Mouse (Mus musculus) heart, embryonic 13.5 days (tissue): ENCODE data around the gene 4930432M17Rik. TPM values are rescaled to one million over a fixed set of nuclear protein-coding genes. Genes with fewer than 3 reads are reported as not detected.

Experiments used
- ATAC-seq: fragments of 200-750 bp; cut with Nextera tagmentation; 2 replicates; pipeline ENCODE4 v1.8.0; 2017; ENCODE audit warnings: moderate TSS enrichment; ENCODE audit not compliant: insufficient number of reproducible peaks, low FRiP score, low TSS enrichment; ENCODE audit errors: extremely low read depth
- H3K27ac ChIP-seq: fragments of 300-500 bp; sonication (generic); replicated peaks from 2 replicates; pipeline ENCODE4 v1.5.1; 2015; ENCODE audit warnings: moderate library complexity, mild to moderate bottlenecking, inconsistent platforms
- H3K27me3 ChIP-seq: fragments of 300-500 bp; sonication (generic); replicated peaks from 2 replicates; pipeline ENCODE4 v1.6.1; 2015; ENCODE audit warnings: mild to moderate bottlenecking, inconsistent platforms
- H3K36me3 ChIP-seq: fragments of 300-500 bp; sonication (generic); 2 replicates; pipeline ENCODE4 v1.6.1; 2015; ENCODE audit warnings: mild to moderate bottlenecking, inconsistent platforms
- H3K4me1 ChIP-seq: fragments of 300-500 bp; sonication (generic); 2 replicates; pipeline ENCODE4 v1.6.1; 2015; ENCODE audit warnings: inconsistent platforms
- H3K4me2 ChIP-seq: fragments of 300-500 bp; sonication (generic); 2 replicates; pipeline ENCODE4 v1.6.1; 2015; ENCODE audit warnings: inconsistent platforms, mild to moderate bottlenecking, moderate library complexity
- H3K4me3 ChIP-seq: fragments of 300-500 bp; sonication (generic); 2 replicates; pipeline ENCODE4 v1.5.1; 2015; ENCODE audit warnings: moderate library complexity, mild to moderate bottlenecking, inconsistent platforms
- H3K9ac ChIP-seq: fragments of 300-500 bp; sonication (generic); 2 replicates; pipeline ENCODE4 v1.6.1; 2015; ENCODE audit warnings: inconsistent platforms, mild to moderate bottlenecking, moderate library complexity
- H3K9me3 ChIP-seq: fragments of 300-500 bp; sonication (generic); 2 replicates; pipeline ENCODE4 v1.6.1; 2016; ENCODE audit warnings: inconsistent platforms
- WGBS: fragments of 180-500 bp; shearing (Covaris S2); methylation state at CpG from one replicate; pipeline ENCODE4 v1.1.7; 2015; ENCODE audit warnings: mixed read lengths; 5-methylcytosine and 5-hydroxymethylcytosine counted together
- polyA plus RNA-seq: library from polyadenylated mRNA; unstranded; fragments of >200 nt; fragmentation: Nextera tagmentation; extraction: Ambion mirVana; gene quantifications from 2 replicates; pipeline ENCODE4 v1.2.1, GENCODE M21; 2015

Gene 4930432M17Rik
- polyA plus RNA-seq, 1 experiment from 2014 or later, result not detected

- H3K9me3 ChIP-seq, result no peaks in the 10 kb centered on the region
- peaks cover 13% of the 10 kb centered on the region for H3K27me3 ChIP-seq
- WGBS, result 67% methylated on average over 7 of the region's 7 CpGs
- H3K9ac ChIP-seq, result 0 out of 2 replicates have a peak overlapping the region, but pooled peaks have one; percentile 20
- no peak overlapping the region for H3K4me2 ChIP-seq
- no peak for ATAC-seq
- H3K36me3 ChIP-seq, result no peaks in the 10 kb centered on the region
- peaks cover 34% of the 10 kb centered on the region for H3K4me1 ChIP-seq
- H3K27ac ChIP-seq, result no peak overlapping the region
- H3K4me3 ChIP-seq, result no peak overlapping the region
These were observed 51.1 kb downstream of the 4930432M17Rik start for GRCm38 (mm10) chr3:121721691-121722070.

- no peaks in the 10 kb centered on the region for H3K36me3 ChIP-seq
- no peaks in the 10 kb centered on the region for H3K9me3 ChIP-seq
- H3K27me3 ChIP-seq, result peaks cover 13% of the 10 kb centered on the region
- peak within 1 kb of the TSS; percentile 83 for H3K9ac ChIP-seq
- peak within 1 kb of the TSS; percentile 89 for H3K4me2 ChIP-seq
- H3K4me3 ChIP-seq, result peak within 1 kb of the TSS; percentile 74
- H3K4me1 ChIP-seq, result peaks cover 34% of the 10 kb centered on the region
- peak within 1 kb of the TSS; percentile 71 for H3K27ac ChIP-seq
- ATAC-seq, result peak; percentile 77
- WGBS, result under 1% methylated on average over 71 of the region's 73 CpGs
These were observed 52.6 kb downstream of the 4930432M17Rik start, which contains the start of gene F3 for GRCm38 (mm10) chr3:121722971-121723844. F3 (plus strand) TSS chr3:121723537.

GRCm38 (mm10) chr3:121723968-121724524, 53.5 kb downstream of the 4930432M17Rik start:
- ATAC-seq, result no peak
- Histone ChIP-seq H3K4me1 (peaks cover 34% of the 10 kb centered on the region), H3K9me3 (no peaks in the 10 kb centered on the region), H3K27ac (peak overlapping the region; percentile 71; the same call in 1 of the 2 replicates), H3K4me2 (peak overlapping the region; percentile 89), H3K27me3 (peaks cover 13% of the 10 kb centered on the region), H3K36me3 (no peaks in the 10 kb centered on the region), H3K4me3 (peak overlapping the region; percentile 74), H3K9ac (peak overlapping the region; percentile 83)
- WGBS, result 5% methylated on average over 20 of the region's 20 CpGs

- Histone ChIP-seq H3K27ac (no peak overlapping the region), H3K9ac (peak overlapping the region; percentile 83), H3K4me3 (peak overlapping the region; percentile 74), H3K4me2 (peak overlapping the region; percentile 89), H3K27me3 (peaks cover 13% of the 10 kb centered on the region), H3K36me3 (no peaks in the 10 kb centered on the region), H3K4me1 (peaks cover 34% of the 10 kb centered on the region), H3K9me3 (no peaks in the 10 kb centered on the region)
- ATAC-seq, result no peak
- WGBS, result 31% methylated on average over 12 of the region's 12 CpGs
These were observed 54.0 kb downstream of the 4930432M17Rik start for GRCm38 (mm10) chr3:121724553-121724952.

- H3K27ac ChIP-seq, result no peak overlapping the region
- peaks cover 10% of the 10 kb centered on the region for H3K36me3 ChIP-seq
- 67% methylated on average over 10 of the region's 10 CpGs for WGBS
- H3K4me3 ChIP-seq, result no peak overlapping the region
- H3K4me2 ChIP-seq, result 0 out of 2 replicates have a peak overlapping the region, but pooled peaks have one; percentile 89
- no peaks in the 10 kb centered on the region for H3K9me3 ChIP-seq
- no peak overlapping the region for H3K9ac ChIP-seq
- ATAC-seq, result no peak
- H3K27me3 ChIP-seq, result peaks cover 13% of the 10 kb centered on the region; the same call in 1 of the 2 replicates
- peaks cover 34% of the 10 kb centered on the region for H3K4me1 ChIP-seq
These were observed 55.1 kb downstream of the 4930432M17Rik start for GRCm38 (mm10) chr3:121725651-121726050.

GRCm38 (mm10) chr3:121729678-121730077, 59.1 kb downstream of the 4930432M17Rik start:
- no peaks in the 10 kb centered on the region for H3K27me3 ChIP-seq
- H3K4me3 ChIP-seq, result no peak overlapping the region
- H3K36me3 ChIP-seq, result peaks cover 43% of the 10 kb centered on the region
- H3K27ac ChIP-seq, result no peak overlapping the region
- no peaks in the 10 kb centered on the region for H3K9me3 ChIP-seq
- 73% methylated on average over 4 of the region's 4 CpGs for WGBS
- ATAC-seq, result no peak
- no peak overlapping the region for H3K4me2 ChIP-seq
- H3K9ac ChIP-seq, result no peak overlapping the region
- H3K4me1 ChIP-seq, result peaks cover 7% of the 10 kb centered on the region

Other genes starting within 250 kb of the 4930432M17Rik start
- gene Cnn3, start 244.3 kb upstream of the 4930432M17Rik start, polyA plus RNA-seq, result 400 and 416 TPM in 2 replicates
- gene Slc44a3, start 138.4 kb upstream of the 4930432M17Rik start, polyA plus RNA-seq, result 1.0 and 1.1 TPM in 2 replicates
- gene F3, start 52.8 kb downstream of the 4930432M17Rik start, polyA plus RNA-seq, result 6.0 and 7.3 TPM in 2 replicates
- 37.5 and 40.4 TPM in 2 replicates for gene Abcd3, start 144.5 kb downstream of the 4930432M17Rik start, polyA plus RNA-seq